8 mouse cellular contexts compared by ENCODE assay signal in the genomic region with DNA sequence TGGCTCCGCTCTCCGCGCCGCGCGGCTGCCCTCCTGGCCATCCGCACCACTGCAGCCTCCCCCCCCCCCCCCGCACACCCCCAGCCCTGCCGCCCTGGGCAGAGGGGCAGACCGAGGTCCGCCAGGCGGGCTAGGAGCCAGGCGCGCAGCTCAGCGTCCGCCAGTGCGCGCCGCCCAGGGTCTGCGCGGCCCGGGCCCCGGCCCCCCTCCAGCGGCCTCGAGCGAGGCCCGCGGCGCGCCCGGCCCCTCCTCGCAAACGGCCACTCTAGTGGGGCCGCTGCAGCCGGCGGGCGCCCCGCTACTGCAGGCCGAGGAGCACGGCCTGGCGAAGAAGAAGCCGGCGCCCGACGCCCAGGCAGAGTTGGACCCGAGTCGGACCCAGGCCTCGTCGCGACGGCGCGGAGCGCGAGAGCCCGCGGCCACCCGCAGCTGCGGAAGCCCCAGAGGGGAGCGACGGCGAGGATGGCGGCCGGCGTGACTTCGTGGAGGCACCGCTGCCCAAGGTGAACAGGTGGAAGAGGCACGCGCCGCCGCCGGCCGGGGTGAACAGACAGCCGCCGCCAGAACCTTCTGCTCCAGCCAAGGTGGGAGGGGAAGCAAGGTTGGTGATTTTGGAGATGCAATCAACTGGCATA. TPM values are rescaled to one million over a fixed set of nuclear protein-coding genes. Genes with fewer than 3 reads are reported as not detected.
DNase-seq lines count a peak whose midpoint lies in the region; ATAC-seq and TF ChIP-seq lines count a peak whose summit lies in the region.

No protein-coding gene starts in this region.

- H3K9ac ChIP-seq in forebrain, embryonic 12.5 days = 0 out of 2 replicates have a peak overlapping the region, but pooled peaks have one; percentile 33

- H3K27me3 ChIP-seq in E14TG2a.4 (ENCODE audit: insufficient read depth, low read length) = peaks cover 48% of the 10 kb centered on the region
- peaks cover 21% of the 10 kb centered on the region for H3K27me3 ChIP-seq in forebrain, embryonic 12.5 days
- H3K27me3 ChIP-seq in limb, embryonic 10.5 days (ENCODE audit: low read depth, poor library complexity, severe bottlenecking) = peaks cover 34% of the 10 kb centered on the region

- peaks cover 38% of the 10 kb centered on the region for H3K9me3 ChIP-seq in E14TG2a.4 (ENCODE audit: low read length)
- H3K9me3 ChIP-seq in forebrain, embryonic 12.5 days = peaks cover 37% of the 10 kb centered on the region
- H3K9me3 ChIP-seq in limb, embryonic 10.5 days (replicated peaks) = peaks cover 2% of the 10 kb centered on the region; the same call in 1 of the 2 replicates

- 13% methylated on average over 62 of the region's 75 CpGs for WGBS in forebrain, embryonic 12.5 days
- 5% methylated on average over 66 of the region's 75 CpGs for WGBS in limb, embryonic 10.5 days

- DNase-seq in ES-CJ7 (ENCODE audit: low read depth, low spot score) (peak; percentile 12), MN1 (ENCODE audit: low spot score) (no peak)
- DNase-seq in limb, embryonic 10.5 days (ENCODE audit: low spot score) = peak; percentile 40
- DNase-seq in urinary bladder, adult 18-20 months (ENCODE audit: low spot score in 2 of 2) = no peak
- DNase-seq in right cerebral cortex, postnatal 25 days = no peak
- no peak for DNase-seq in spleen, adult 12 weeks (ENCODE audit: low spot score)

- H3K4me2 ChIP-seq in forebrain, embryonic 12.5 days = peak overlapping the region; percentile 56

- no peaks in the 10 kb centered on the region for H3K36me3 ChIP-seq in E14TG2a.4 (ENCODE audit: insufficient read depth, low read length)
- H3K36me3 ChIP-seq in forebrain, embryonic 12.5 days (replicated peaks) = no peaks in the 10 kb centered on the region
- no peaks in the 10 kb centered on the region for H3K36me3 ChIP-seq in limb, embryonic 10.5 days

- no peak for TF ChIP-seq CTCF in E14TG2a.4 (conservative IDR thresholded peaks at IDR 0.05; ENCODE audit: low read length)

- ATAC-seq in forebrain, embryonic 12.5 days (ENCODE audit: low FRiP score) = peak; percentile 81

- H3K4me1 ChIP-seq in E14TG2a.4 (replicated peaks; ENCODE audit: low read depth, low read length) = no peaks in the 10 kb centered on the region; the same call in 1 of the 2 replicates
- no peaks in the 10 kb centered on the region; the same call in 1 of the 2 replicates for H3K4me1 ChIP-seq in forebrain, embryonic 12.5 days
- peaks cover 6% of the 10 kb centered on the region for H3K4me1 ChIP-seq in limb, embryonic 10.5 days

- no peak overlapping the region for H3K27ac ChIP-seq in forebrain, embryonic 12.5 days
- H3K27ac ChIP-seq in limb, embryonic 10.5 days = no peak overlapping the region

- H3K4me3 ChIP-seq in E14TG2a.4 (replicated peaks; ENCODE audit: low read length) = peak overlapping the region; percentile 74
- H3K4me3 ChIP-seq in forebrain, embryonic 12.5 days (replicated peaks) = peak overlapping the region; percentile 34
- peak overlapping the region; percentile 48 for H3K4me3 ChIP-seq in limb, embryonic 10.5 days

RNA-seq across cellular contexts. Expression of gene Defb7, which starts 40.4 kb away (rescaled TPM):
- not detected in 2 replicates for polyA plus RNA-seq in forebrain, embryonic 12.5 days (2016; fragmentation: Nextera tagmentation; extraction: Ambion mirVana)
- not detected in 2 replicates for polyA plus RNA-seq in limb, embryonic 10.5 days (2016; fragmentation: Nextera tagmentation; extraction: Ambion mirVana)

Comparison
In these comparisons a context has a peak if more than half of its experiments do, and no peak if none do; other contexts are left out.
1. DNase-seq: peak in ES-CJ7 (single experiment) and limb, embryonic 10.5 days (single experiment); none in MN1 (single experiment), urinary bladder, adult 18-20 months (0 of 2), right cerebral cortex, postnatal 25 days (single experiment) and spleen, adult 12 weeks (single experiment).
2. Peak in every context shown above with its lines, with median percentiles within 50 percentile points of each other: H3K4me3 ChIP-seq.